Mouse (Mus musculus): ENCODE results near the gene Canx.
"Not testable (repeated sequence)": the region's sequence is repeated elsewhere in the genome, so short reads cannot be mapped to it uniquely, and the experiment has no call there.

Gene Canx

DNA sequence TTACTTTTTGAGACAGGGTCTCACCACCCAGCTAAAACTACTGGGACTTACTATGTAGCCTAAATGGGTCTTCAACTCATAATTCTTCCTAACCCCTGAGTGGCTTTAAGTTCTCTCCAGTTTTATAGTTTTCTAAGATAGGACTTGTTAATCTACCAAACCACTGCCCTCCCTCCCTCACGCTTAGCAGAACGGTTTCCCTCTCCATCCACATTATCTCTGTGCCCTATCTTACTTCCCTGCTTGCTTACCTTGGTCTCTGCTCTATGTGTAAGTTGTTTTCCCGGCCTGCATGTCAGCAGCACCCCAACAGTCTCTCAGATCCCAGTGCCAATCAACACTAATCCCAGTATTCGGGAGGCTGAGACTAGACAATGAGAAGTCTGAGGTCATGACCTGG lies 11.4 kb upstream of the Canx start:
- in situ Hi-C loops (cut with MboI; ENCODE audit: unreplicated experiment in 2 of 2) = no loop called here

- in situ Hi-C loops (cut with MboI; ENCODE audit: unreplicated experiment in 2 of 2) = no loop called here
These were observed 10.7 kb upstream of the Canx start for GRCm38 (mm10) chr11:50336126-50336525.

DNA sequence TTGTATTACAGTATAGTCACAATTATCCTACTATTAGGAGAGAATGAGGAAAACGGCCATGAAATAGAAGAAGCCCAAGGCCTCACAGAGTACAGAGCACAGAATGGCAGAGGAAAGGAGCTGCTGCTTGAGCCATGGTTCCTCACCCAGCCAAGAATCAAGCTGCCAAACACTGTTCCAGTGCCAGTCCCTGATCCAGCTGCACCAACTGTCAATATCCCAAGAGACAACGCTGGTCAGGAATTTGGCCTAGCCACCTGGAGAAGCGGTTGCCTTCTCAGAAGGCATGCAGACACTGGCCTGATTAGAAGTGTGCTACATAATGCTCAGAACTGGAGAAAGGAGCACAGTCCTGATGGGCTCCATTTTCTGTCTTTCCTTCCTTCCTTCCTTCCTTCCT lies 7.7 kb upstream of the Canx start:
- in situ Hi-C loops (cut with MboI; ENCODE audit: unreplicated experiment in 2 of 2) = no loop called here

- in situ Hi-C loops (cut with MboI; ENCODE audit: unreplicated experiment in 2 of 2) = loop anchor here in 1 of 2 experiments (5.0 kb wide), 1 partner anchor 52 kb away; no protein-coding TSS in a partner anchor
These were observed 3.9 kb upstream of the Canx start for GRCm38 (mm10) chr11:50329378-50329777.

DNA sequence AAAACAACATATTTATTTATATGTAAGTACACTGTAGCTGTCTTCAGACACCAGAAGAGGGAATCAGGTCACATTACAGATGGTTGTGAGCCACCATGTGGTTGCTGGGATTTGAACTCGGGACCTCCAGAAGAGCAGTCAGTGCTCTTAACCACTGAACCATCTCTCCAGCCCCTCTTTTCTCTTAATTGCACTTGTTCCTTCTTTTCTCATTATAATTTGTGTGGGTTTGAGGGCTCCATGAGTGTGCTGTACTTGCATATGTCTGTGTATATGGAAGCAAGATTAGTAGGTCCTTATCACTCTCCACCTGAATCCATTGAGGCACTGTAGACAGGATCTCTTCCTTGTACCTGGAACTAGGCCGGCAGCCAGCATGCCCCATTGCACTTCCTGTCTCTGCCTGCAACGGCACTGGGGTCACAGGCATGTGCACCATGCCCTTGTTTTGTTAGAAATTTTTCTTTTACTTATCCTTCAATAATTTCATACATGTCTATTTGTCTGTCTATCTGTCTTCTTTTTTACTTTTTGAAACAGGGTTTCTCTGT lies 2.7 kb upstream of the Canx start:
- in situ Hi-C loops (cut with MboI; ENCODE audit: unreplicated experiment in 2 of 2) = loop anchor here in 1 of 2 experiments (5.0 kb wide), 1 partner anchor 51 kb away; no protein-coding TSS in a partner anchor

- in situ Hi-C loops (cut with MboI; ENCODE audit: unreplicated experiment in 2 of 2) = loop anchor here in 1 of 2 experiments (5.0 kb wide), 1 partner anchor 49 kb away; no protein-coding TSS in a partner anchor
These were observed 961 bp upstream of the Canx start for GRCm38 (mm10) chr11:50326302-50326966.

DNA sequence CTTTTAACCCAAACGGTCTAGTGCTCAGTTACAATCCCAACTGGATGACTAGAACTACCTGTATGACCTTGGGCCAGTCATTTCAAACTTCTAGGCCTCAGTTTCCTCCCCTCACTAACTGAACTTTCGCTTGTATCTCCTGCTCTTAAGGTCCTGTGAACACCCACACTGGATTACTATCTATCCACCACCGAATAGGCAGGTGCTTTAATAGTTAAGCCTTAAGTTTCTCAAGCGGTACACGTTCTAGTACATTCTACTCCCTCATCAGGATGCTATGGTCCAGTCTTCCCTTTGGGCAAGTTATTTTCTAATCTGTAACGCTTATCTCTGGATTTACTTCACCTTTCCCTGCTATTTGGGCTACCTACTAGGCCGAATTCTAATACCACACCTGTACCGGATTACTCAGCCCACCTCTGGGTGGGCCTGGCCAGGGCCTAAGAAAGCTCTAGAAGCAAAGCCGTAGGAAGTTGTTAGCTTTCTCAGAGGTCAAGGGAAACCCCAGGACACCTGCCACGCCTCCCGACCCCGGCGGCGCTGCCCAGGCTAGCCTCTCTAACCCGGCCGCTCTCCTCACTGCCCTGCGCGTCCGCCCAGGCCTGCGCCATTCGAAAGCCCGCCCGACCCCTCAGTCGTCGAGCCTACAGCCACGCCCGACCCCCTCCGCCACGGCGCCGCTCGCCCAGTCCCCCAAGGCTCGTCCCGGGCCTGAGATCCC lies 562 bp downstream of the Canx start:
- in situ Hi-C loops (cut with MboI; ENCODE audit: unreplicated experiment in 2 of 2) = loop anchor here in 1 of 2 experiments (5.0 kb wide), 1 partner anchor 48 kb away; no protein-coding TSS in a partner anchor

DNA sequence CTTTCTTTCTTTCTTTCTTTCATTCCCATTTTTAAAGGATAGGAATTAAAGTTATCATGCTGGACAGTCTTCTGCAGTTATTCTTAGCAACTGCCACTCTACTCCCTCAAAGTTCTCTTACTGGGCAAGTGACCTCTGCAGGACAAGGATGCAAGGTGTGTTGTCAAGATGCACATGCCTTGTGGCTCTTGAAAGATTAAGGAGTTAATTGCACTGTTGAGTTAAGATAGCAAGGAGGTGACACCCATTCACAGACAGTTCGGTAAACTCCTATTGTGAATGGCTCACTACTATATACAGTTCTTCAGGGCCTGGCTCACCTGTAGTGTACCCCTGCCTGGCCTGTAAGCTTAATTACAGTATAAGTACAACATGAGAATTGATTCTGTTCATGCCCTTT lies 1.6 kb downstream of the Canx start:
- in situ Hi-C loops (cut with MboI; ENCODE audit: unreplicated experiment in 2 of 2) = no loop called here

GRCm38 (mm10) chr11:50322345-50322744 lies 3.1 kb downstream of the Canx start:
- in situ Hi-C loops (cut with MboI; ENCODE audit: unreplicated experiment in 2 of 2) = no loop called here

GRCm38 (mm10) chr11:50321239-50321638 lies 4.2 kb downstream of the Canx start:
- in situ Hi-C loops (cut with MboI; ENCODE audit: unreplicated experiment in 2 of 2) = no loop called here

GRCm38 (mm10) chr11:50319343-50319742 lies 6.1 kb downstream of the Canx start:
- in situ Hi-C loops (cut with MboI; ENCODE audit: unreplicated experiment in 2 of 2) = not testable (repeated sequence)

- in situ Hi-C loops (cut with MboI; ENCODE audit: unreplicated experiment in 2 of 2) = no loop called here
These were observed 12.7 kb downstream of the Canx start for GRCm38 (mm10) chr11:50312803-50313202.

GRCm38 (mm10) chr11:50303406-50303805 lies 22.1 kb downstream of the Canx start:
- in situ Hi-C loops (cut with MboI; ENCODE audit: unreplicated experiment in 2 of 2) = no loop called here

GRCm38 (mm10) chr11:50292190-50292855 lies 33.1 kb downstream of the Canx start, which contains the start of gene Maml1:
Maml1 (minus strand) TSS chr11:50292311.
- in situ Hi-C loops (cut with MboI; ENCODE audit: unreplicated experiment in 2 of 2) = no loop called here

GRCm38 (mm10) chr11:50291321-50292165 lies 33.9 kb downstream of the Canx start:
- in situ Hi-C loops (cut with MboI; ENCODE audit: unreplicated experiment in 2 of 2) = no loop called here

GRCm38 (mm10) chr11:50290486-50291225 lies 34.8 kb downstream of the Canx start:
- in situ Hi-C loops (cut with MboI; ENCODE audit: unreplicated experiment in 2 of 2) = no loop called here

GRCm38 (mm10) chr11:50286428-50286827 lies 39.0 kb downstream of the Canx start:
- in situ Hi-C loops (cut with MboI; ENCODE audit: unreplicated experiment in 2 of 2) = no loop called here

DNA sequence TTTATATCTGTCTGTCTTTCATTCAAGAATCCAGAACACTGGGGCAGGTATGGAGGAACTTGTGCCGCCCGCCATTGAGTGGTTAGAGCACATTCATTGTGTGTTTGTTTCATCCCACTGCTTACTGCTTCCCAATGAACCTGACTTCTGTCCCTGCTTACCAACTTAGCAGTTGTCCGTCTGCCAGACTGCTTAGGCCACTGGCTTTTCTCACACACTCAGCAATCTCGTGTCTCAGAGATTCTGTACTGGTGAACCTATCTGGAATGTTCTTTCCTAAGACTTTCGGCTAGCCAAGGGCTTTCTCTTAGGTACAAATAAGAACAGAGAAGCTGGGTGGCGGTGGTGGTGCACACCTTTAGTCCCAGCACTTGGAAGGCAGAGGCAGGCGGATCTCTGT lies 39.8 kb downstream of the Canx start:
- in situ Hi-C loops (cut with MboI; ENCODE audit: unreplicated experiment in 2 of 2) = no loop called here

GRCm38 (mm10) chr11:50285263-50285662 lies 40.2 kb downstream of the Canx start:
- in situ Hi-C loops (cut with MboI; ENCODE audit: unreplicated experiment in 2 of 2) = no loop called here
